Mouse (Mus musculus): ENCODE measurements at regions not wholly inside any gene's neighbourhood (a gene's known extent, or its start where the extent isn't known, plus 50 kb on each side); places are given as distances from the start of the nearest gene placed in this dataset.

DNA sequence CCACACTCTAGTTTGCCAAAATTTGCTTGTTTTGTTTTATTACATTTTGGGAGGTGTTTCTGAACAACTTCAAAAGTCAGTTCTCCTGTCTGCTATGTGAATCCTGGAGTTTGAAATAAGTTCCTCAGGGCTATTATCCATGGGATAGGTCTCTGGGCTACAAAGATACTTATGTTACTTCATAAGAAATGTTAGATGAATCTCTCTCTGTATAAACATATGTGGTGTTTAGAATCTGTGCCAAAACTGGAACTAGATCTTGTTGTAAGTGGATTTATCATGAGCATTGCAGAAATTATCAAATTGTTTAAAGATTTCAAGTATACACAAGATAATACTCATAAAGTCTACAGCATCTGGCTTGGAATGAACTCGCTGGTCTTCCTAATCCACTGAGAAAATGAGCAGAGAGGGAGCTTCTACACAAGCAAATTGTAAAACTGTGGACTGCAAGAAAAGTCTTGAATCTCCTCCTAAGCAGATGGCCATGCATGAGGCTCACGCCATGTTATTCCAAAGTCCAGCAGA lies 355.2 kb upstream of the Robo1 start:
- no peak for DNase-seq (ENCODE audit: low spot score)

DNA sequence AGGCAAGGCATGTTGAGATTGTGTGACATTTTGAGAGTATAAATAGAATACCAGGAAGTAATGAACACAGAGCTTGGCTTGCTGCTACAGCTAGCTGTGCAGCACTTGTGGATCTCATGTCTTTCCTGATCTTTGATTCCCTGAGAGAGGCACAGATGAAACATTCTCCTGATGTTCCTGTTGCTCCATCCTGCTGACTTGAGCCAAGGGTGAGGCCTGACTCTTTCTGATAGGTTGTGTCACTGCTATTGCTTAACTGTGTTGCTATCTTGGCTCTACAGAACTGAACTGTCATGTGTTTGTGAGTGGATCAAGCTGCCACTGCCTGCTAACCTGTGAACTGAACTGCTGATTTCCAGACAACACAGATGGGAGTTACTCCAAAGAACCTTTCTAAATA lies 344.5 kb upstream of the Robo1 start:
- DNase-seq (ENCODE audit: low spot score) = no peak

DNA sequence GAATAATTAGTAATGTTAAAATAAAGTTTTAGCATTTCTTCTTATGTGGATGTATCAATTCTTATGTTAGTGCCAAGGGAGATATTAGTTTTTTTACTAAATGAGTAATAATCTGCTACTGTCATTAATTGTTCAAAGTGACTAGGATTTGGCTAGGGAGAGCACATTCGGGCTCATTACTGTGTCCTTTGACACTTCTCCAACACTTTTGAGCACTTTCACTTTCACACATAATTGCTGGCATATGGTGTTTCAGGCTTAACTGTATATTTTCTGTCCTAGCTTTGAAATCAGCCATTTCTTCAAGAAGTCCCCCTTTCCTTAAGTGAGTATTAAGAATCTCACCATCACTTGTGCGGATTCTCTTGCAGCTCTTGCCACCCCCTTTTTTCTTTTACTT lies 334.3 kb upstream of the Robo1 start:
- no peak for DNase-seq (ENCODE audit: low spot score)

DNA sequence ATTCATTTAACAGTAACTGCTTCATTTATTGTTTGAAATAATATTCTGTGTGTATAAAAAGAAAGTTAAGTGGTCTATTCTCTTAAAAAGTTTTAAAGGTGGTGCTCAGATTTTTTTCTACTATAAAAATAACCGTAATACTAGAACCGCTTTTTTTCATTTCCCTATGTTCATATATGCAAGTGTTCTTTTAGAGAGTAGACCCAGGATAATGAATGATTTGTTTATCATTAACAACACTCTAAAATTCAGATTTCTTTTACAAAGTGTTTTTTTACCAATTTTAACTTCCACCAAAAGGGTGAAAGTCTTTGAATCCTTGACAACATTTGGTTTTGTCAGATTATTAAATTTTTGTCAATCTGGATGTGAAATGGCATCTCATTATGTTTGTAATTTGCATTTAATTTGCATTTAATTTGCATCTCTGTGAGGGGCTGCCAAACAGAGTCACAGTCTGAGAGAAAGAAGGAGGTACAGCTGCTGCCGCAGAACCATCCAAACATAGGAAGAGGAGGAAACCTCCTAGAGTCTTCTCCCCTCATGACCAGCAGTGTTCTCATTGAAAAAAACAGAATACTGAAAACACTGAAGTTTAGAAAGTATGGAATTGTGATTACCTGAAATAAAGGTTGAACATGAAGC lies 310.4 kb upstream of the Robo1 start:
- no peak for DNase-seq (ENCODE audit: low spot score)

DNA sequence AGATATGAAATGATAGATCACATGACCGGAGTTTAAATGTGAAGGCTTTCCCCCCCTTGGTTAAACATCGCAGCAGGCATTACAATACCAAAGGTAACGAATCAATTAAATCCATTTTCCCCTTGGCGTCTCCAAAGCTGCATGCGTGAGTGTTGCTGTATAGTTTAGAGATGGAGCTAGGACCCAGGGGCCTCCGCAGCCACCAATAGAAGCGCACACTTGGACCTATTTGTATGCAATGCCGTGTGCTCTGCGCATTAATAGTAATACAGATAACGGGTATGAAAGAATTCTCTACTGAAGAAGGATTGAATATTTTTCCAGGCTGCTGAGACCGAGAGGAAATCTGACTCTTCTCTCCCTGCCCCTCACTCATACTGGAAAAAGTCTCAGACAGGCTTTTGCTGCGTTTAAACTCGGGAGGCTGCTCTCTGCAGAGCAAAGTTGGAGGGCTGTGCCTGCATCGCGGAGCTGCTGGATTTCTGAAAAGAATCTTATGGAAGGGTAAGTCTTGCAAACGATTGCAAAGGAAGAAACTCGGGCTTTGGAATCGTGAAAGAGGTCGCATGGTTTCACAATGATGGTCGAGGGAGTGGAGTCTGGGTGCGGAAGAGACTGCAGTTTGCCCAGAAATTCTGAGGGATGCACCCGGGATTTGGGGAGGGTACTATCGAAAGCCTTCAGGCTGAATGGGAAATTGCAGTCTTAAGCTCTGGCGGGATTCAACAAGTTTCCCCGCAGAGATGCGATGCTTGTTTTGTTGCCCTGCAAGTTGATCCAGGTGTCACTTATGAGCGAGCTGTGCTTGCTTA lies 280.5 kb upstream of the Robo1 start:
- DNase-seq (ENCODE audit: low spot score) = peak; percentile 19

DNA sequence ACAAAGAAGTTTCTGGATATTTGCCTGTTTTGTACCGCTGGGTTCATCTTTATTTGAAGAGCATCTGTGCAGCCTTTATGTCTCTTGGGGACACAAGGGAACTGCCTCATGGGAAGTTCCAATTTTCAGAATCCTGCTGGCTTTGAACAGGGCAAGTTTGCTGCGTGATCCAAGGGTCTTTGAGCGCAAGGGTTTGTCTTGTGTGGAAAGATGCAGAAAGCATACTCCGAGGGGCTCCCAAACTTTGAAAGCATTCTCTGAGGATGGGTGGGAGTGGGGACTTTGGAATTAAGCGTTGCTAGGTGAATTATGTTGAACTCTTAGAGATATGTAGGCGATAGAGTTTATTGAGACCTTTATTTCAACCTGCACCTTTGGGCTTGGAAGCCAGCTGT lies 279.9 kb upstream of the Robo1 start:
- DNase-seq (ENCODE audit: low spot score) = no peak

DNA sequence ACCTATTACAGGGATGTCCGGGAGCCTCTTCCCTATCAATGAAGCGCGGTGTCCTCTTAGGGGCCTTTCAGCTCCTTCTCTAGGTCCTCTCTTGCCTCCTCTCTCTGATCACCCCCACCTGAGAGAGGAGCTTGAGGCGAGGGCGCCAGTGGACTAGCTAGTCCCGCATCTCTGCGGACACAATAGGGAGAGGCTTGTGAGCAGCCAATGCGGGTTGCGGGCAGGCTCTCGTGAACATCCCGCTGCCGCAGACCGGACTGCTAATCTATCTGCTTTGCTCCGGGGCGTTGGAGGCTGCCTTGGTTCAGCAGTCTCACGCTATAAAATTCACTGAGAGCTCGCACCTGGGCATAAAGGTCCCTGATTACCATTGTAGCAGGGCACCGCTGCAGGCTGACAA lies 279.3 kb upstream of the Robo1 start:
- DNase-seq (ENCODE audit: low spot score) = no peak

DNA sequence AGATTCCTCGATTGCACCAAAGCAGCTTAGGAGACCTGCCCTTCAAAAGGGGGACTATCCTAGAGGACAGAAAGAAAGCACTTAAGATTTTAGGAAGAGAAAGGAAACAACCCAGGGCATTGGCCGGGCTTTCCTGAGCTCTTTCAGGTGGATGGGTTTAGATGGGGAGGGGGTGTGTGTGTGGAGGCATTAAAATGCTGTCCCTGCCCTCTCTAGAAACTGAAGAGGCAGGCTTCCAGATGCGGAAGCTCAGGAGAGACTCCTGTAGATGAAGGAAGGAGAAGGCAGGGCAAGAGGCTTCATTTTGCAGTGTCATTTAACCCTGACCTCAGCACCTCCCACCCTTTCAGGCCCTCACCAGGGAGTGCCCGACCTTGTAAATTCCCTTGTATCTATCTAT lies 278.8 kb upstream of the Robo1 start:
- DNase-seq (ENCODE audit: low spot score) = no peak

DNA sequence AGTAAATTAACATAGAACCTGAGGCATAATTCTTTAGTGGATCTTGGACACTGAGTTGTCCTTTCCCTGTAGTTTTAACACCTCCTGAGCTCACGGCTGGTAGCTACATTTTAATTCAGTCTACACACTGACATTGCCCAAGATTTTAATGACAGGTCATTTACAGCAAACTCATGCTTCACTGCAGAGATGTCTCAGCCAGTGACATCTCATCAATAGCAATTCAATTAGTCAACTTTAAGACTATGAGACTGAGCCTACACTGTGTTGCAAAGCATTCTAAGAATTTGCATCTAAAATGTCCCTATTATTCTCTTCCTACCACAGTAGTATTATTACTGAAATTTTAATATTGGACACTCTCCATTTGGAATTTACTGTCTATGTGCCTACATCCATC lies 239.9 kb upstream of the Robo1 start:
- no peak for DNase-seq (ENCODE audit: low spot score)

DNA sequence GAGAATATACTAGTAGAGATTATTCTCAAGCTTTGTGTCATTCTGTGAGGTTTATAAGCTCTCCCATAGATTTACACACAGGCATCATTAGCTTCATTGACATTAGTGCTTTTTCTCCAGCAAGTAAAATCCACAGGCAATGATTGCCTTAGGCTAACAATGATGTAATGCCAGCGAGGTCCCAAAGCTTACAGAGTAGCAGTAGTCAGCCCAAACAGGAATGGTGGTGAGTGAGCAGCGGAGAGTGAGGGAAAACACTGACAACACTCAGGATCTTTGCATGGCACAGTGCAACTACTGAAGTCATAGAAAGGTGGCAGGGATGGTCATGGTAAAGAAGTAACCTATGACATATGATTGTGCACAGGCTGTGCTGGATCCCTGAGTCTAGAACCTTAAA lies 238.5 kb upstream of the Robo1 start:
- DNase-seq (ENCODE audit: low spot score) = no peak

DNA sequence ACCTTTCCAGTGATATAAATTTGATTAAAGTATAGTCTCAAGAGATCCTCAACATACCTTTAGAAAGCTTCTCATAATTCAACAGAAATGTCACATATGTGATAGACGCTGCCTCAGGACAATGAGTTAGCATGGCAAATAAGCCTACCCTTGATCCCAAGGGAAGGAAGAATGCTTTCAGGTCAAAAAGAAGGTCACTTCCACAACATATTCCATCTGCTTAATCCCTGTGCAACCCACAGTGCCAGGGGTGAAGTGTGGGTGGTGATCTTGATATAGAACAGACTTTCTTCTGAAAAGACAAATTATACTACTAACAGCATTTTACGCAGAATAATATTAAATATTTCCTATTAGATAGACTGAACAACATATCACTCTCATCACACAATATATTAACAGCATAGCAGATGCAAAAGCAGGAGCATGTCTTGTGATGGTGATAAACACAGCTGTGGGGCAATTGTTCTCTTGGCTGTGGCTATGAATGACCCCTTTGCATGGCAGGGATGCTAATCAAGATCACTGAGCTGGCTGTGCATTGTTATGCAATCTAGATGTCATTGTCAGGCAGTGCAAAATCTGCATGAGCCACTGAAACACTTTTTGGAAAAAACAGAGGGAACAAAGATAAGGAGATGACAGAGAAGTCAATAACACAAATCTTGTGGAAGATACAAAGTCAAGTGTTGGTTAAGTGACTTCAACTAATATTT lies 236.2 kb upstream of the Robo1 start:
- DNase-seq (ENCODE audit: low spot score) = no peak

DNA sequence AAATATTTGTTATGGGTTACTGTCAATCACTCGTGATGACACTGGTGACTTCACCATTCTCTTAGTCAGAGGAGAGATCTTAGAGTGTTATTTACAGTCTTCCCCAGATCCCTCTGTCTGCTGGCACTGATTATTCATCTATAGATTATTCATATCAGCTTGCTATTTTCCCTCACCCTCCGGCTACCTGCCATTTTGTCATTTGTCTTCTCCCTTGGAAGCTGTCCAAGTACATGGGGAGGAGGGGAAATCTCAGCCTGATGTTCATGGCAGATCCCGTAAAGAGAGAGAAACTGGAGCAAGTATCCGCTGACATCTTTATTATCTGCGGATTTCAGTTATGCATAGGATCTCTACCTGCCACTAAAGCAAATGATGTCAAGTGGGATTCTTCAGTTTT lies 222.9 kb upstream of the Robo1 start:
- no peak for DNase-seq (ENCODE audit: low spot score)

DNA sequence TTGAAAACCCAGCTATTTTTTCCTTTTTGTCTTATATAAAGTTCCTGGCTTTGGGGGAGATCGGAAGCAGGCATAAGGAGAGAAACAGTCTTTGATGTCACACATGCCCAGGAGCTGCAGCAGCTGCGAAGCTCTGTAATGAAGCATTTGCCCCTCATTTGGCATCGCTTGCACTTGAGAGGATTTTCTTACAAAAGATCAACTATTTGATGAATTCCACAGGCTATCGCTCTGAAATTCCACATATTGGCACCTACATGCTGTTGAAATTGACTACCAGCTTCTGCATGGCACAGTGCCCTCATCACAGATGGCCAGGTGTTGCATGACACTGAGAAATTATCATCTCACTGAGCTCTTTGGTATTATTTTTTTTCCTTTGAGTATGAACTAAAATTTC lies 220.1 kb upstream of the Robo1 start:
- DNase-seq (ENCODE audit: low spot score) = no peak

DNA sequence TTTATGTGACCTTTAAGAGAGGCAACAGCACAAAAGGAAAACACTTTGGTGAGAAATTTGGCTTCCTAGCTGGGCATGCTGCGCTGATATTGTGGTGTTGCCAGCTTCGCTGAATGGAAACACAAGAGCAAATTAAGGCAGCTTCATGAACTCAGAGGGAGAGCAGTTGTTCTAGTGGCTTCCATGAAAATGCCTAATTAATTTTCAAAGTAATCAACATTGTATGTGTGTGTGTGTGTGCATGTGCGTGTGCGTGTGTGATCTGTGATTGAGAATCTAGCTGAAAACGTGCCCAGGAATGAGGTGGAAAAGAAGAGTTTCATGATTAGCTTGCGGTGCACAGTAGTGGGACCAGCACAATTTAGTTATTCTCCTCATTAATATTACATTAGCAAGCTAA lies 219.2 kb upstream of the Robo1 start:
- no peak for DNase-seq (ENCODE audit: low spot score)
